Mouse (Mus musculus) thymus, adult 2 months (tissue): Measurements from ENCODE around the gene Col12a1. TPM values are rescaled to one million over a fixed set of nuclear protein-coding genes. Genes with fewer than 3 reads are reported as not detected.

Experiments
- DNase-seq: peaks from one replicate; pipeline ENCODE4 v3.0.0; 2021
- H3K27ac ChIP-seq: fragments of 200-500 bp; 2 replicates; pipeline ENCODE4 v1.5.1; 2012; ENCODE audit warnings: low read length, control low read depth; ENCODE audit not compliant: control insufficient read depth, insufficient read depth
- H3K27me3 ChIP-seq: fragments of 200-500 bp; 2 replicates; pipeline ENCODE4 v1.6.1; 2012; ENCODE audit warnings: mild to moderate bottlenecking, low read length, moderate library complexity, mixed read lengths; ENCODE audit not compliant: control insufficient read depth, insufficient read depth
- H3K36me3 ChIP-seq: fragments of 200-500 bp; 2 replicates; pipeline ENCODE4 v1.6.1; 2012; ENCODE audit warnings: mild to moderate bottlenecking, low read length, moderate library complexity; ENCODE audit not compliant: control insufficient read depth, insufficient read depth
- H3K4me1 ChIP-seq: fragments of 200-500 bp; replicated peaks from 2 replicates; pipeline ENCODE4 v1.6.1; 2012; ENCODE audit warnings: low read length; ENCODE audit not compliant: control insufficient read depth, insufficient read depth
- H3K4me3 ChIP-seq: fragments of 200-500 bp; 2 replicates; pipeline ENCODE4 v1.5.1; 2012; ENCODE audit warnings: mild to moderate bottlenecking, low read length, control low read depth, moderate library complexity; ENCODE audit not compliant: control insufficient read depth, insufficient read depth
- CTCF ChIP-seq: fragments of 200-500 bp; IDR thresholded peaks from 2 replicates; pipeline ENCODE4 v1.5.1; 2012; ENCODE audit warnings: mild to moderate bottlenecking, control low read depth, low read length, moderate library complexity, borderline replicate concordance; ENCODE audit not compliant: control insufficient read depth, poor library complexity, insufficient read depth; ENCODE audit errors: extremely low read depth
- POLR2A ChIP-seq: fragments of 200-500 bp; IDR thresholded peaks from 2 replicates; pipeline ENCODE4 v1.6.1; 2012; ENCODE audit warnings: mild to moderate bottlenecking, low read length, control low read depth, moderate library complexity; ENCODE audit not compliant: control insufficient read depth, poor library complexity, insufficient read depth; ENCODE audit errors: extremely low read depth
- WGBS: fragments of 180-500 bp; shearing (Covaris S2); methylation state at CpG from one replicate; pipeline ENCODE4 v1.1.7; 2018; 5-methylcytosine and 5-hydroxymethylcytosine counted together
- polyA plus RNA-seq: library from polyadenylated mRNA; depleted of rRNA; stranded (reverse); fragments of >200 nt; gene quantifications from 2 replicates; pipeline ENCODE4 v1.2.3, GENCODE M21; 2012; rRNA removed

The Col12a1 gene
- polyA plus RNA-seq, 1 experiment: 6.3 TPM

- no peak for DNase-seq
- 94% methylated on average over 20 of the region's 20 CpGs for WGBS
- H3K4me1 ChIP-seq: no peaks in the 10 kb centered on the region
- no peak overlapping the region for H3K27ac ChIP-seq
- H3K27me3 ChIP-seq: no peaks in the 10 kb centered on the region
- H3K4me3 ChIP-seq: no peak overlapping the region
- TF ChIP-seq CTCF (no peak), POLR2A (no peak)
- H3K36me3 ChIP-seq: no peaks in the 10 kb centered on the region
These were observed 119.0 kb downstream of the Col12a1 start for GRCm38 (mm10) chr9:79599395-79600236.

DNA sequence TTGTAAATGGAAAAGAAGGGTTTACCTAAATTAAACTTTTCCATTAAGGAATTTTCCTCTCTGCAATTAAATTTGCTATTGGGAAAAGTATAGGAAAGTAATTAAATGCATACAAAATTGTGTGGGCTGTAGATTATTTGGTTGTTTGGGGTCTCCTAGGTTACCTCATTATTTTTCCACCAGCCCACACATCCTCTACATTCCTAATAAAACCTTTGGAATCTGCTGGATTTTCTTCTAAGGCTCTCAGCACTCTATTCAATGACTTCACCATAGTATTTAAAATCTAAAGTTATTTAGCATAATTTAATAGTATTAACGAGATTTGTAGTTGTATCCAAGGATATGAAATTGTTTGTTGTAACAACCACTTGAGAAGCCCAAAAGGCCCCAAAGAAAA, 120.1 kb downstream of the Col12a1 start:
- no peaks in the 10 kb centered on the region for H3K36me3 ChIP-seq
- no peak overlapping the region for H3K27ac ChIP-seq
- no peaks in the 10 kb centered on the region for H3K4me1 ChIP-seq
- TF ChIP-seq CTCF: no peak
- no peak for TF ChIP-seq POLR2A
- no peak overlapping the region for H3K4me3 ChIP-seq
- DNase-seq: no peak
- no peaks in the 10 kb centered on the region for H3K27me3 ChIP-seq
- 65% methylated on average over 1 of the region's 1 CpGs for WGBS

DNA sequence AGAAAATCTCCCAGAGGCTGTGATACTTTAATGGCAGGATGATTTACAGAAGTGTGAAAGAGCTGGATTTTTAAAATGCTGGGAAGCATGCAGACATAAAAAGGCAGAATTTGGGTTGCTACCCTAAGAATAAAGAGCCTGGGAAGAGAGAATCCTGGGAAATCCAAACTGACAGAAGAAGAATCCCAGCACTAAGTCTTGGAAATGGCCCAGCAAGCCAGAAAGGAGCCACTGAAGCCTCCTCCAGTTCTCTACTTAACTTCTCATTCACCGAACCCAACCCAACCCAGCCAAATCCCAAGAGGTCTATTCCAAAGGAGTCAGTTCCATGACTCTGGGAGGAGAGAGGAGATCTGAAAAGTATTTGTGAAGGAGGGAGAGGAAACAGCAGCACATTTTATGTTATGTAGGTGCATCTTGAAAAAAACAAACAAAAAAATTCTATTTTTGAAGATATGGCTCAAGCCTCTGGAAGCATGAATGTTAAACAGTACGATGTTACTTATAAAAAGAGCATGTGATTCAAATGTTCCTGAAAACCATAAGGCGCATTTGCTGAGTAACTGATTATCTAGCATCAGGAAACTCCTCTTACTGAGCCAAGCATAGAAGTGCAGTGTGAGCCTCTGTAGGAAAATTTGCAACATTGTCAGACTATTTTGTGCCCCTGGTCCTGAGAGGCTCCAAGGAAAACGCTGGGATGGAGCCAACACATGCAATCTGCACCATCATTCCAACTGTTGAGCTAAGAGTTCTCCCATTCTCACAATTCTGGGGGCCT, 132.0 kb downstream of the Col12a1 start:
- 85% methylated on average over 4 of the region's 4 CpGs for WGBS
- Histone ChIP-seq H3K4me3 (no peak overlapping the region), H3K36me3 (no peaks in the 10 kb centered on the region), H3K27me3 (no peaks in the 10 kb centered on the region), H3K4me1 (no peaks in the 10 kb centered on the region), H3K27ac (no peak overlapping the region)
- TF ChIP-seq POLR2A (no peak), CTCF (no peak)
- DNase-seq: no peak

DNA sequence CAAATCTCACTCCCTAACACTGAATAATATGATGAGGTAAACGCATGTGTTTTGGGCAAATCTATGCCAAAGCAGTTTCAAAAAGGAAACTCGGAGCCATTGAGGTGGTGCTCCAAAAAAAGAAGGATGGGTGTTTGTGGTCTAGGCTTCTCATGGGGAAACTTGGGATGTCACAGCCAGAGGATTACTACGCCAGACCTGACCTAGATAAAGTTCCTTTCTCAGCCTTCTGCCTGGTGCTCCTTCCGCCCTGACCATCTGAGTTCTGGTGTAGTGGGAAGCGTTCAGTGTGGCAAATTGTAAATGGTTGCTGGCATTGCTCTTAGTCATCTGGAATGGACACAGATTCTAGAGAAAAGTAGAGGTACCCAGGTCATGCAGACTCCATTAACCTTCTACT, 151.8 kb downstream of the Col12a1 start:
- TF ChIP-seq POLR2A: no peak
- no peak for TF ChIP-seq CTCF
- Histone ChIP-seq H3K27ac (no peak overlapping the region), H3K27me3 (no peaks in the 10 kb centered on the region), H3K36me3 (no peaks in the 10 kb centered on the region), H3K4me1 (no peaks in the 10 kb centered on the region), H3K4me3 (no peak overlapping the region)
- WGBS: 88% methylated on average over 5 of the region's 5 CpGs
- no peak for DNase-seq

- TF ChIP-seq POLR2A (no peak), CTCF (no peak)
- Histone ChIP-seq H3K27ac (no peak overlapping the region), H3K36me3 (no peaks in the 10 kb centered on the region), H3K4me1 (no peaks in the 10 kb centered on the region), H3K27me3 (no peaks in the 10 kb centered on the region), H3K4me3 (no peak overlapping the region)
- 78% methylated on average over 2 of the region's 2 CpGs for WGBS
- no peak for DNase-seq
These were observed 165.3 kb downstream of the Col12a1 start for GRCm38 (mm10) chr9:79553297-79553696.

Other genes starting within 250 kb of the Col12a1 start
- gene Cox7a2, start 41.0 kb upstream of the Col12a1 start, polyA plus RNA-seq: 146 and 213 TPM in 2 replicates
- 50.5 and 64.3 TPM in 2 replicates for gene Tmem30a, start 74.7 kb upstream of the Col12a1 start, polyA plus RNA-seq